Mouse (Mus musculus) kidney, adult 2 months (tissue): ENCODE data around the gene Mrm2.

Experiments used
- CTCF ChIP-seq: fragments of 200-500 bp; conservative IDR thresholded peaks from 2 replicates; pipeline ENCODE4 v1.5.1; 2011; ENCODE audit warnings: low read depth, mild to moderate bottlenecking, control low read depth, low read length, moderate library complexity, mixed read lengths; ENCODE audit not compliant: insufficient read depth, insufficient read length
- POLR2A ChIP-seq: fragments of 200-500 bp; IDR thresholded peaks from one replicate; pipeline ENCODE4 v1.6.1; 2011; ENCODE audit warnings: low read depth, low read length, control low read depth

DNA sequence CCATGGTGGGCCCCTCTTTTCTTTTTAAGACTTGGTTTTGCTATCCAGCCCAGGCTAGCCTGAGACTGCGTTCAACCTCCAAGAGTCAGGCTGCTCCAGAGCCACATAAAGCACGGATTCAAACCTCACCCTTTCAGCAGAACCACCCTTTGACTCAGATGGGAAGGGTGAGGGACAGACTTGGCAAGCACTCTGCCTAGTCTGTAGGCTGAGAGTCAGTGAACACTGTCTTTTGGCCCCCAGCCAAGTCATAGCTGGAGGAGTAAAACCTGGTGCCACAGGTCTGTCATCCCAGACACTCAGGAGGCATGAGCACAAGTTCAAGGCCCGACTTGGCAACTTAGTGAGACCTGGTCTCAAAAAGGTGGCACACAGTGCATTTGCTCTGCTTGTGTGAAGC lies 15.0 kb downstream of the Mrm2 start:
- TF ChIP-seq CTCF (no peak), POLR2A (no peak)
